Mouse (Mus musculus) embryonic facial prominence, embryonic 15.5 days (tissue): ENCODE measurements around the gene Ccdc141. TPM values are rescaled to one million over a fixed set of nuclear protein-coding genes. Genes with fewer than 3 reads are reported as not detected.

Experiments
- ATAC-seq: fragments of 200-750 bp; cut with Nextera tagmentation; 2 replicates; pipeline ENCODE4 v1.8.0; 2017; ENCODE audit warnings: low read depth, moderate TSS enrichment; ENCODE audit not compliant: insufficient number of reproducible peaks, low FRiP score, low TSS enrichment
- H3K27ac ChIP-seq: fragments of 300-500 bp; sonication (generic); replicated peaks from 2 replicates; pipeline ENCODE4 v1.5.1; 2015; ENCODE audit warnings: mild to moderate bottlenecking, inconsistent platforms
- H3K27me3 ChIP-seq: fragments of 300-500 bp; sonication (generic); 2 replicates; pipeline ENCODE4 v1.6.1; 2015; ENCODE audit warnings: inconsistent platforms
- H3K36me3 ChIP-seq: fragments of 300-500 bp; sonication (generic); 2 replicates; pipeline ENCODE4 v1.6.1; 2015; ENCODE audit warnings: mild to moderate bottlenecking, inconsistent platforms
- H3K4me1 ChIP-seq: fragments of 300-500 bp; sonication (generic); 2 replicates; pipeline ENCODE4 v1.6.1; 2015; ENCODE audit warnings: inconsistent platforms
- H3K4me2 ChIP-seq: fragments of 300-500 bp; sonication (generic); replicated peaks from 2 replicates; pipeline ENCODE4 v1.6.1; 2015; ENCODE audit warnings: mild to moderate bottlenecking, inconsistent platforms
- H3K4me3 ChIP-seq: fragments of 300-500 bp; sonication (generic); replicated peaks from 2 replicates; pipeline ENCODE4 v1.5.1; 2015; ENCODE audit warnings: mild to moderate bottlenecking, inconsistent platforms
- H3K9ac ChIP-seq: fragments of 300-500 bp; sonication (generic); 2 replicates; pipeline ENCODE4 v1.6.1; 2015; ENCODE audit warnings: inconsistent platforms
- H3K9me3 ChIP-seq: fragments of 300-500 bp; sonication (generic); replicated peaks from 2 replicates; pipeline ENCODE4 v1.6.1; 2016; ENCODE audit warnings: inconsistent platforms
- WGBS: fragments of 180-500 bp; shearing (Covaris S2); methylation state at CpG from one replicate; pipeline ENCODE4 v1.1.7; 2015; 5-methylcytosine and 5-hydroxymethylcytosine counted together
- polyA plus RNA-seq: library from polyadenylated mRNA; unstranded; fragments of >200 nt; fragmentation: Nextera tagmentation; extraction: Ambion mirVana; gene quantifications from 2 replicates; pipeline ENCODE4 v1.2.1, GENCODE M21; 2015

The Ccdc141 gene
- polyA plus RNA-seq, 1 experiment from 2014 or later = 22.0 TPM

- no peak overlapping the region for H3K4me2 ChIP-seq
- no peak overlapping the region for H3K4me3 ChIP-seq
- no peaks in the 10 kb centered on the region for H3K4me1 ChIP-seq
- H3K36me3 ChIP-seq = peaks cover 34% of the 10 kb centered on the region
- H3K9me3 ChIP-seq = no peaks in the 10 kb centered on the region
- WGBS = 89% methylated on average over 7 of the region's 7 CpGs
- H3K27ac ChIP-seq = no peak overlapping the region
- ATAC-seq = no peak
- no peak overlapping the region for H3K9ac ChIP-seq
- H3K27me3 ChIP-seq = no peaks in the 10 kb centered on the region
Observed at GRCm38 (mm10) chr2:77190891-77191290, 20.5 kb upstream of the Ccdc141 start.

DNA sequence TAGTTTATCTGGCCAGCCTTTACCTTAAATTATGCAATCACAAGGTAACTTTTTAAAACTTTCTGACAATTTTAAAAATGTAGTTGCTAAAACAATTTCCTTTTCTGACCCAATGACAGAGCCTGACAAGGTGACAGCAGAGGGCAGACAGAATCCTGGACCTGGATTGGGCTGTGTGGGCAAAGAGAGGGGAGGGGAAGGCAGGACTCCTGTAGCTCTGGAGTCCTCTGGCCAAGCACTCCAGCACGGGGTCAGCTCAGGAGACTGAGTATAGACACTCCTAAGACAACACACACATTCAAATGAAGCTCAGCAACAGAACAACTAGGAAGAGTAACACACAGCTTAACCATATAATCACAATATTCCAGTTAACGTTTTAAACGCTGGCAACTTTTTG is 19.9 kb upstream of the Ccdc141 start:
- Histone ChIP-seq H3K27me3 (no peaks in the 10 kb centered on the region), H3K9me3 (no peaks in the 10 kb centered on the region), H3K9ac (no peak overlapping the region), H3K27ac (no peak overlapping the region), H3K36me3 (peaks cover 37% of the 10 kb centered on the region), H3K4me3 (no peak overlapping the region), H3K4me2 (no peak overlapping the region), H3K4me1 (no peaks in the 10 kb centered on the region)
- ATAC-seq = no peak
- 88% methylated on average over 3 of the region's 3 CpGs for whole genome bisulfite sequencing

DNA sequence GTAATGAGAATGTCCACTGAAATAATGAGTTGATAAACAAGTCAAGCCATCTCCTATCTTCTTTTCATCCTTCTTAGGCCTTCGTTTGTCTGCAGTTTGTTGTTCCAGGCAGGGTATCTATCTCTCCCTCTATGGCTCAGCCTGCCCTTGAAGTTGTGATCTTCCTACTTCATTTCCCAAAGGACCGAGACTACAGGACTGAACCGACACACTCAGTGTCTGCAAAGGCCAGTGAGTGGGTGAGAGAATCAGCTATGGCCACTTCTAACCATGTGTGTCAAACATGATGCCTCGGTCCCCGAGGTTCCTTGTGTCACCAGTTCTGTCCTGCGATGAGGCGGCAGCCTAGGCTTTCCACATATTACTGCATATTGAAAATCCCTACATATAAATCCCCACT is 19.2 kb upstream of the Ccdc141 start:
- Histone ChIP-seq H3K9me3 (no peaks in the 10 kb centered on the region), H3K36me3 (peaks cover 31% of the 10 kb centered on the region), H3K4me2 (no peak overlapping the region), H3K4me1 (no peaks in the 10 kb centered on the region), H3K27me3 (no peaks in the 10 kb centered on the region), H3K4me3 (no peak overlapping the region), H3K9ac (no peak overlapping the region), H3K27ac (no peak overlapping the region)
- no peak for ATAC-seq
- 89% methylated on average over 7 of the region's 7 CpGs for WGBS

DNA sequence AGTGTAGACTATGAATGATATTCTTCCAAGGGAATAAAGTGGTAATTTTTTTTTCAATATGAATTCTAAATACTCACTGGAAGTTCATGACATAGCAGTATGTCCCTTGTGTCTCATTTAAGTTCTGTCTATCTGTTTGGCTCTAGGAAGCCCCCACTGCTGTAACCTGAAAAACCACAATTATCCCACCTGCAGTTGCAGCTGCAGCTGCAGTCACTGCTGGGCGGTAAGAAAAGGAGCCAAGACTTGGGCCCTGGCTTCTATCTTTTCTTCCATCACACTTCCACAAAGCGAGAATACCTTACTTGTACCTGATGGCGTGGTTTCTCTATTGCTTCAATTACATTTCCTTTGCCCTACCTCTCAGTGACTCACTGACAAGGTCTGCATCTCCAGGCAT is 17.1 kb upstream of the Ccdc141 start:
- no peak overlapping the region for H3K9ac ChIP-seq
- WGBS = 82% methylated on average over 3 of the region's 3 CpGs
- no peaks in the 10 kb centered on the region for H3K9me3 ChIP-seq
- H3K4me2 ChIP-seq = no peak overlapping the region
- H3K27me3 ChIP-seq = no peaks in the 10 kb centered on the region
- no peak overlapping the region for H3K4me3 ChIP-seq
- no peak overlapping the region for H3K27ac ChIP-seq
- peaks cover 30% of the 10 kb centered on the region for H3K36me3 ChIP-seq
- H3K4me1 ChIP-seq = no peaks in the 10 kb centered on the region
- no peak for ATAC-seq

- Histone ChIP-seq H3K4me2 (no peak overlapping the region), H3K36me3 (peaks cover 30% of the 10 kb centered on the region), H3K9me3 (no peaks in the 10 kb centered on the region), H3K4me1 (no peaks in the 10 kb centered on the region), H3K4me3 (no peak overlapping the region), H3K9ac (no peak overlapping the region), H3K27ac (no peak overlapping the region), H3K27me3 (no peaks in the 10 kb centered on the region)
- ATAC-seq = no peak
- 70% methylated on average over 8 of the region's 8 CpGs for WGBS
Observed at GRCm38 (mm10) chr2:77186912-77187311, 16.5 kb upstream of the Ccdc141 start.

DNA sequence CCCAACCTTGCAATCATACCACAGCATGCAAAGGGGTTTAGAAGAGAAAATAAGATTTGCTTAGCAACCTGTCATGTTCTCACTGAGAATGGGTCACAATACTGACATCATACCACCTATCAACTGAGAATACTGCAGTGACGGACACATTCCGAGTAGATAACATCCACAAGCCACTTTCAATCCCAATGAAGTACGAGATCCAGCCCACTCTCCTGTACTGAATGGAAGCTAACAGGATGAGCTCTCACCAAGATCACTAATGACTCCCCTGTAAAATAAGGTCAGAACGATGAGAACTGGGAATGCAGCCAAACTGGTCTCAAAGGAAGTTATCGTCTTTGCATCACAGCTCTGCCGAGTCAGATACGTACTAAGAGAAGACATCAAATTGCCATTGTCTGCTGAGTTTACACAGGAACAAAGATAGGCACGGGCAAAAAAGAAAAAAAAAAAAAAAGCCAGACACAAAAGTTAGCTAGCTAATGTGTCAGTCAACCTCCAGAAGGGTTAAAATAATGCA is 13.7 kb upstream of the Ccdc141 start:
- Histone ChIP-seq H3K27ac (no peak overlapping the region), H3K9ac (no peak overlapping the region), H3K27me3 (no peaks in the 10 kb centered on the region), H3K4me2 (no peak overlapping the region), H3K4me1 (no peaks in the 10 kb centered on the region), H3K9me3 (no peaks in the 10 kb centered on the region), H3K4me3 (no peak overlapping the region), H3K36me3 (peaks cover 18% of the 10 kb centered on the region; the same call in 1 of the 2 replicates)
- 61% methylated on average over 8 of the region's 8 CpGs for WGBS
- no peak for ATAC-seq

DNA sequence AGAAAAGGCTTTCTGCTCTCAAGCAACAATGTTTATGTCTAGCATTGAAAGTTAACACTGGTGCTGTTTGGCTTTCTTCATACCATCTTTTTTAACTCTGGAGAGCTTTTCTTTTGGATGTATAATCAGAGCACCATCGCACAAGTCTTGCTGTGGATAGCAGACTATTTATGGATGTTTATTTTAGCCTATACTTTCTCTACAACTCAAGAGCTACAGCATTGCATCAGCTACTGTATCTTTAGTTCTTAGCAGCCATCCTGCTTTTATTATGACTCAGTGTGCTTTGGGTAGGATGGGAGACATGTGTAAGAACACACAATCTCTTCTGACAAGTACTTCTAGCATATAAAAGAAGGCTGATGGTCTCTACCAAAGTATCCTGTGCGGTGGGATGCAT is 13.2 kb upstream of the Ccdc141 start:
- no peaks in the 10 kb centered on the region for H3K27me3 ChIP-seq
- H3K9ac ChIP-seq = no peak overlapping the region
- peaks cover 18% of the 10 kb centered on the region; the same call in 1 of the 2 replicates for H3K36me3 ChIP-seq
- no peak overlapping the region for H3K4me2 ChIP-seq
- no peak overlapping the region for H3K27ac ChIP-seq
- no peaks in the 10 kb centered on the region for H3K4me1 ChIP-seq
- 93% methylated on average over 2 of the region's 2 CpGs for WGBS
- no peaks in the 10 kb centered on the region for H3K9me3 ChIP-seq
- no peak for ATAC-seq
- no peak overlapping the region for H3K4me3 ChIP-seq

- no peak overlapping the region for H3K9ac ChIP-seq
- WGBS = 87% methylated on average over 6 of the region's 6 CpGs
- no peaks in the 10 kb centered on the region for H3K4me1 ChIP-seq
- H3K9me3 ChIP-seq = no peaks in the 10 kb centered on the region
- no peak for ATAC-seq
- no peak overlapping the region for H3K4me2 ChIP-seq
- H3K27me3 ChIP-seq = no peaks in the 10 kb centered on the region
- no peak overlapping the region for H3K4me3 ChIP-seq
- H3K36me3 ChIP-seq = peaks cover 18% of the 10 kb centered on the region; the same call in 1 of the 2 replicates
- H3K27ac ChIP-seq = no peak overlapping the region
Observed at GRCm38 (mm10) chr2:77182996-77183380, 12.6 kb upstream of the Ccdc141 start.

- H3K4me2 ChIP-seq = no peak overlapping the region
- no peaks in the 10 kb centered on the region for H3K4me1 ChIP-seq
- no peak overlapping the region for H3K9ac ChIP-seq
- no peak for ATAC-seq
- no peaks in the 10 kb centered on the region for H3K27me3 ChIP-seq
- H3K36me3 ChIP-seq = 0 out of 2 replicates have a peak, but pooled peaks cover 13% of the 10 kb centered on the region
- no peaks in the 10 kb centered on the region for H3K9me3 ChIP-seq
- WGBS = 67% methylated on average over 4 of the region's 4 CpGs
- no peak overlapping the region for H3K27ac ChIP-seq
- no peak overlapping the region for H3K4me3 ChIP-seq
Observed at GRCm38 (mm10) chr2:77182271-77182995, 12.0 kb upstream of the Ccdc141 start.

GRCm38 (mm10) chr2:77177472-77177871 is 7.0 kb upstream of the Ccdc141 start:
- no peaks in the 10 kb centered on the region for H3K9me3 ChIP-seq
- ATAC-seq = no peak
- H3K27ac ChIP-seq = no peak overlapping the region
- no peak overlapping the region for H3K4me3 ChIP-seq
- H3K4me1 ChIP-seq = no peaks in the 10 kb centered on the region
- 0 out of 2 replicates have a peak, but pooled peaks cover 3% of the 10 kb centered on the region for H3K36me3 ChIP-seq
- H3K9ac ChIP-seq = no peak overlapping the region
- H3K27me3 ChIP-seq = no peaks in the 10 kb centered on the region
- no peak overlapping the region for H3K4me2 ChIP-seq
- WGBS = 67% methylated on average over 2 of the region's 2 CpGs

GRCm38 (mm10) chr2:77176413-77176812 is 6.0 kb upstream of the Ccdc141 start:
- H3K27me3 ChIP-seq = no peaks in the 10 kb centered on the region
- H3K9me3 ChIP-seq = no peaks in the 10 kb centered on the region
- 62% methylated on average over 10 of the region's 10 CpGs for WGBS
- no peak overlapping the region for H3K9ac ChIP-seq
- H3K4me2 ChIP-seq = no peak overlapping the region
- H3K36me3 ChIP-seq = 0 out of 2 replicates have a peak, but pooled peaks cover 3% of the 10 kb centered on the region
- H3K4me3 ChIP-seq = no peak overlapping the region
- no peak for ATAC-seq
- peaks cover 10% of the 10 kb centered on the region for H3K4me1 ChIP-seq
- no peak overlapping the region for H3K27ac ChIP-seq

- Histone ChIP-seq H3K9ac (no peak overlapping the region), H3K27ac (no peak overlapping the region), H3K9me3 (no peaks in the 10 kb centered on the region), H3K4me2 (no peak overlapping the region), H3K27me3 (no peaks in the 10 kb centered on the region), H3K4me1 (peaks cover 18% of the 10 kb centered on the region), H3K36me3 (0 out of 2 replicates have a peak, but pooled peaks cover 3% of the 10 kb centered on the region), H3K4me3 (no peak overlapping the region)
- WGBS = 56% methylated on average over 7 of the region's 7 CpGs
- ATAC-seq = no peak
Observed at GRCm38 (mm10) chr2:77175411-77175810, 5.0 kb upstream of the Ccdc141 start.
